In genomic region chr5:143630214-143630613, GRCm38 (mm10) we compare ENCODE assay signal across 14 mouse cellular contexts. TPM values are rescaled to one million over a fixed set of nuclear protein-coding genes. Genes with fewer than 3 reads are reported as not detected.
DNase-seq lines count a peak whose midpoint lies in the region; ATAC-seq and TF ChIP-seq lines count a peak whose summit lies in the region.
"Had no signal": no experiment of that assay in that cellular context is flagged by ENCODE, and none has a peak within 500 bp of the region (broad histone marks: within the 10 kb centered on the region; RNA-seq: fewer than 3 reads in every experiment).

No protein-coding gene starts in this region.

- no peak for TF ChIP-seq EP300 in lung, postnatal 0 days (IDR thresholded peaks at IDR 0.05)

- intact Hi-C loops in heart, postnatal 25 days (cut with DNase I) = loop anchor here (5.0 kb wide), 1 partner anchor 67 kb away; no protein-coding TSS in a partner anchor

- H3K27me3 ChIP-seq in forebrain, postnatal 0 days (ENCODE audit: insufficient read depth, low read length) = no peaks in the 10 kb centered on the region
- no peaks in the 10 kb centered on the region for H3K27me3 ChIP-seq in forebrain, embryonic 10.5 days (ENCODE audit: poor library complexity, severe bottlenecking)
- H3K27me3 ChIP-seq in lung, postnatal 0 days (replicated peaks; ENCODE audit: insufficient read depth, low read length) = no peaks in the 10 kb centered on the region
- no peaks in the 10 kb centered on the region for H3K27me3 ChIP-seq in small intestine, adult 2 months (ENCODE audit: control insufficient read depth, insufficient read depth, low read length)
- no peaks in the 10 kb centered on the region for H3K27me3 ChIP-seq in forebrain, embryonic 12.5 days
- H3K27me3 ChIP-seq: embryonic facial prominence, embryonic 12.5 days; midbrain, embryonic 15.5 days had no signal

- H3K4me3 ChIP-seq in forebrain, postnatal 0 days (ENCODE audit: low read depth, low read length) = no peak overlapping the region
- no peak overlapping the region for H3K4me3 ChIP-seq in forebrain, embryonic 10.5 days
- no peak overlapping the region for H3K4me3 ChIP-seq in lung, postnatal 0 days (ENCODE audit: low read depth, low read length)
- no peak overlapping the region for H3K4me3 ChIP-seq in bone marrow, adult 2 months (replicated peaks; ENCODE audit: control insufficient read depth, low read depth, low read length)
- H3K4me3 ChIP-seq in small intestine, adult 2 months (ENCODE audit: low read depth, low read length) = no peak overlapping the region
- H3K4me3 ChIP-seq in forebrain, embryonic 12.5 days (replicated peaks) = no peak overlapping the region
- H3K4me3 ChIP-seq: embryonic facial prominence, embryonic 12.5 days; midbrain, embryonic 15.5 days had no signal

- H3K9ac ChIP-seq in forebrain, postnatal 0 days = no peak overlapping the region
- H3K9ac ChIP-seq in lung, postnatal 0 days (replicated peaks; ENCODE audit: low read depth) = no peak overlapping the region
- no peak overlapping the region for H3K9ac ChIP-seq in forebrain, embryonic 12.5 days
- H3K9ac ChIP-seq: embryonic facial prominence, embryonic 12.5 days; midbrain, embryonic 15.5 days had no signal

- ATAC-seq in forebrain, postnatal 0 days = no peak
- no peak for ATAC-seq in lung, postnatal 0 days
- no peak for ATAC-seq in forebrain, embryonic 12.5 days (ENCODE audit: low FRiP score)
- ATAC-seq: forebrain, embryonic 14.5 days; midbrain, embryonic 15.5 days had no signal

- 95% methylated on average over 3 of the region's 3 CpGs for WGBS in forebrain, postnatal 0 days
- 94% methylated on average over 3 of the region's 3 CpGs for WGBS in forebrain, embryonic 10.5 days
- WGBS in lung, postnatal 0 days = 97% methylated on average over 3 of the region's 3 CpGs
- 94% methylated on average over 3 of the region's 3 CpGs for WGBS in bone marrow, adult 2 months
- 98% methylated on average over 3 of the region's 3 CpGs for whole genome bisulfite sequencing in small intestine, adult 2 months
- WGBS in forebrain, embryonic 12.5 days = 94% methylated on average over 3 of the region's 3 CpGs

- no peak overlapping the region for H3K4me2 ChIP-seq in forebrain, postnatal 0 days (ENCODE audit: low read depth)
- no peak overlapping the region for H3K4me2 ChIP-seq in lung, postnatal 0 days (replicated peaks; ENCODE audit: low read depth, low read length)
- no peak overlapping the region for H3K4me2 ChIP-seq in forebrain, embryonic 12.5 days
- H3K4me2 ChIP-seq: embryonic facial prominence, embryonic 12.5 days; midbrain, embryonic 15.5 days had no signal

- H3K9me3 ChIP-seq in forebrain, postnatal 0 days (ENCODE audit: low read length) = no peaks in the 10 kb centered on the region
- peaks cover 5% of the 10 kb centered on the region; the same call in 1 of the 2 replicates for H3K9me3 ChIP-seq in forebrain, embryonic 10.5 days
- H3K9me3 ChIP-seq in lung, postnatal 0 days (ENCODE audit: low read length) = no peaks in the 10 kb centered on the region
- H3K9me3 ChIP-seq in forebrain, embryonic 12.5 days = no peaks in the 10 kb centered on the region
- H3K9me3 ChIP-seq: embryonic facial prominence, embryonic 12.5 days; midbrain, embryonic 15.5 days had no signal

- no peak for TF ChIP-seq POLR2A in bone marrow, adult 2 months (IDR thresholded peaks at IDR 0.05; ENCODE audit: borderline replicate concordance, control insufficient read depth, low read depth, low read length)
- no peak for TF ChIP-seq POLR2A in small intestine, adult 2 months (IDR thresholded peaks at IDR 0.05; ENCODE audit: low read depth, low read length)

- no peak for DNase-seq in forebrain, postnatal 0 days
- DNase-seq in forebrain, embryonic 10.5 days (ENCODE audit: extremely low spot score, low spot score) = no peak
- no peak for DNase-seq in lung, postnatal 0 days (ENCODE audit: low spot score)
- DNase-seq in lung, postnatal 10 days = no peak
- no peak for DNase-seq in heart, postnatal 25 days (ENCODE audit: low spot score)
- DNase-seq: cerebellum, adult 9-11 months; gastrocnemius, postnatal 25 days; lung, postnatal 36 days had no signal

- peak; percentile 30; the same call in 1 of the 2 replicates for TF ChIP-seq CTCF in forebrain, postnatal 0 days (IDR thresholded peaks at IDR 0.05; ENCODE audit: low read depth)
- TF ChIP-seq CTCF in lung, postnatal 0 days (IDR thresholded peaks at IDR 0.05) = peak; percentile 54
- peak; percentile 19; the same call in 1 of the 2 replicates for TF ChIP-seq CTCF in bone marrow, adult 2 months (IDR thresholded peaks at IDR 0.05; ENCODE audit: control insufficient read depth, insufficient read depth, low read length)
- TF ChIP-seq CTCF in small intestine, adult 2 months (IDR thresholded peaks at IDR 0.05; ENCODE audit: extremely low read depth, insufficient read length, insufficient replicate concordance, low read depth, low read length) = peak; percentile 20; the same call in 1 of the 2 replicates

- no peak overlapping the region for H3K27ac ChIP-seq in forebrain, postnatal 0 days (ENCODE audit: low read depth, low read length)
- no peak overlapping the region for H3K27ac ChIP-seq in forebrain, embryonic 10.5 days
- no peak overlapping the region for H3K27ac ChIP-seq in lung, postnatal 0 days (ENCODE audit: low read length)
- no peak overlapping the region for H3K27ac ChIP-seq in bone marrow, adult 2 months (ENCODE audit: control insufficient read depth, insufficient read depth, low read depth, low read length, poor library complexity)
- H3K27ac ChIP-seq in small intestine, adult 2 months (ENCODE audit: insufficient read depth, low read depth, low read length) = no peak overlapping the region
- no peak overlapping the region for H3K27ac ChIP-seq in forebrain, embryonic 12.5 days
- H3K27ac ChIP-seq: embryonic facial prominence, embryonic 12.5 days; midbrain, embryonic 15.5 days had no signal

- H3K36me3 ChIP-seq in forebrain, postnatal 0 days (ENCODE audit: insufficient read depth) = no peaks in the 10 kb centered on the region
- 0 out of 2 replicates have a peak, but pooled peaks cover 3% of the 10 kb centered on the region for H3K36me3 ChIP-seq in forebrain, embryonic 10.5 days (replicated peaks)
- H3K36me3 ChIP-seq in lung, postnatal 0 days (ENCODE audit: insufficient read depth, low read length) = no peaks in the 10 kb centered on the region
- no peaks in the 10 kb centered on the region for H3K36me3 ChIP-seq in small intestine, adult 2 months (ENCODE audit: control insufficient read depth, insufficient read depth, low read length)
- no peaks in the 10 kb centered on the region for H3K36me3 ChIP-seq in forebrain, embryonic 12.5 days (replicated peaks)
- H3K36me3 ChIP-seq: embryonic facial prominence, embryonic 12.5 days; midbrain, embryonic 15.5 days had no signal

- H3K4me1 ChIP-seq in forebrain, postnatal 0 days (ENCODE audit: insufficient read depth) = peaks cover 10% of the 10 kb centered on the region; the same call in 1 of the 2 replicates
- H3K4me1 ChIP-seq in forebrain, embryonic 10.5 days = peaks cover 42% of the 10 kb centered on the region
- peaks cover 26% of the 10 kb centered on the region for H3K4me1 ChIP-seq in lung, postnatal 0 days (ENCODE audit: insufficient read depth, low read depth, low read length)
- peaks cover 6% of the 10 kb centered on the region; the same call in 1 of the 2 replicates for H3K4me1 ChIP-seq in bone marrow, adult 2 months (ENCODE audit: control insufficient read depth, insufficient read depth, low read length)
- peaks cover 4% of the 10 kb centered on the region for H3K4me1 ChIP-seq in small intestine, adult 2 months (ENCODE audit: control insufficient read depth, insufficient read depth, insufficient read length, low read length)
- peaks cover 19% of the 10 kb centered on the region for H3K4me1 ChIP-seq in forebrain, embryonic 12.5 days

RNA-seq across cellular contexts. Expression of gene Cyth3, which starts 8.0 kb away (rescaled TPM):
- total RNA-seq in forebrain, postnatal 0 days (2014; rRNA removed) = 63.4 and 72.4 TPM in 2 replicates
- 42.5 and 44.3 TPM in 2 replicates for polyA plus RNA-seq in forebrain, postnatal 0 days (2015; fragmentation: Nextera tagmentation; extraction: Ambion mirVana)
- polyA plus RNA-seq in forebrain, embryonic 10.5 days (2016; fragmentation: Nextera tagmentation; extraction: Ambion mirVana) = 31.2 and 31.6 TPM in 2 replicates
- 87.3 and 96.6 TPM in 2 replicates for polyA plus RNA-seq in lung, postnatal 0 days (2015; fragmentation: Nextera tagmentation; extraction: Ambion mirVana)
- 19.7 and 20.4 TPM in 2 replicates for polyA plus RNA-seq in bone marrow, adult 2 months (2011; ENCODE audit: insufficient read depth, insufficient read length, low replicate concordance, missing spikeins)
- 6.4 and 10.3 TPM in 2 replicates for polyA plus RNA-seq in small intestine, adult 2 months (2012; rRNA removed)
- total RNA-seq in heart, postnatal 25 days (2021) = 10 to 100 TPM; 43.8 to 44.9 TPM
- 25.7 and 27.8 TPM in 2 replicates for polyA plus RNA-seq in forebrain, embryonic 12.5 days (2016; fragmentation: Nextera tagmentation; extraction: Ambion mirVana)
